Mouse (Mus musculus): ENCODE measurements around the gene Chit1. TPM values are rescaled to one million over a fixed set of nuclear protein-coding genes. Genes with fewer than 3 reads are reported as not detected.

Gene Chit1
- polyA plus RNA-seq, 1 experiment from 2014 or later: 0.42 TPM

GRCm38 (mm10) chr1:134079477-134080163 lies 31.4 kb upstream of the Chit1 start:
- Histone ChIP-seq H3K27me3 (no peaks in the 10 kb centered on the region), H3K4me1 (replicated peaks) (peaks cover 66% of the 10 kb centered on the region), H3K36me3 (peaks cover 9% of the 10 kb centered on the region; the same call in 1 of the 2 replicates), H3K4me3 (peak overlapping the region; percentile 83), H3K9me3 (replicated peaks) (no peaks in the 10 kb centered on the region), H3K4me2 (peak overlapping the region; percentile 81), H3K27ac (peak overlapping the region; percentile 86), H3K9ac (peak overlapping the region; percentile 46)
- 0 out of 2 replicates have a peak, but pooled peaks have one; percentile 5 for ATAC-seq (replicated peaks; ENCODE audit: insufficient number of reproducible peaks, insufficient read depth, low FRiP score, low read depth)
- WGBS: 10% methylated on average over 9 of the region's 9 CpGs

GRCm38 (mm10) chr1:134080406-134080805 lies 30.6 kb upstream of the Chit1 start:
- Histone ChIP-seq H3K27me3 (no peaks in the 10 kb centered on the region), H3K4me1 (replicated peaks) (peaks cover 62% of the 10 kb centered on the region), H3K36me3 (peaks cover 7% of the 10 kb centered on the region; the same call in 1 of the 2 replicates), H3K4me3 (no peak overlapping the region), H3K27ac (peak overlapping the region; percentile 86), H3K9me3 (replicated peaks) (no peaks in the 10 kb centered on the region), H3K4me2 (no peak overlapping the region), H3K9ac (no peak overlapping the region)
- WGBS: 77% methylated on average over 4 of the region's 4 CpGs
- no peak for ATAC-seq (replicated peaks; ENCODE audit: insufficient number of reproducible peaks, insufficient read depth, low FRiP score, low read depth)

- peaks cover 3% of the 10 kb centered on the region; the same call in 1 of the 2 replicates for H3K36me3 ChIP-seq
- H3K4me2 ChIP-seq: no peak overlapping the region
- H3K27ac ChIP-seq: peak overlapping the region; percentile 86; the same call in 1 of the 2 replicates
- no peaks in the 10 kb centered on the region for H3K9me3 ChIP-seq (replicated peaks)
- ATAC-seq (replicated peaks; ENCODE audit: insufficient number of reproducible peaks, insufficient read depth, low FRiP score, low read depth): no peak
- H3K27me3 ChIP-seq: no peaks in the 10 kb centered on the region
- peaks cover 59% of the 10 kb centered on the region for H3K4me1 ChIP-seq (replicated peaks)
- WGBS: 86% methylated on average over 5 of the region's 5 CpGs
- H3K4me3 ChIP-seq: no peak overlapping the region
- no peak overlapping the region for H3K9ac ChIP-seq
Measured at GRCm38 (mm10) chr1:134080881-134081450, 30.1 kb upstream of the Chit1 start.

- peak; percentile 54 for ATAC-seq (replicated peaks; ENCODE audit: insufficient number of reproducible peaks, insufficient read depth, low FRiP score, low read depth)
- H3K9ac ChIP-seq: peak overlapping the region; percentile 15; the same call in 1 of the 2 replicates
- H3K4me1 ChIP-seq (replicated peaks): peaks cover 54% of the 10 kb centered on the region
- no peaks in the 10 kb centered on the region for H3K27me3 ChIP-seq
- WGBS: 17% methylated on average over 11 of the region's 11 CpGs
- peak overlapping the region; percentile 91 for H3K27ac ChIP-seq
- no peak overlapping the region for H3K4me3 ChIP-seq
- no peaks in the 10 kb centered on the region for H3K36me3 ChIP-seq
- H3K9me3 ChIP-seq (replicated peaks): no peaks in the 10 kb centered on the region
- no peak overlapping the region for H3K4me2 ChIP-seq
Measured at GRCm38 (mm10) chr1:134082987-134083516, 28.0 kb upstream of the Chit1 start.

GRCm38 (mm10) chr1:134083676-134084075 lies 27.4 kb upstream of the Chit1 start:
- 76% methylated on average over 8 of the region's 8 CpGs for WGBS
- Histone ChIP-seq H3K4me1 (replicated peaks) (peaks cover 52% of the 10 kb centered on the region), H3K27ac (peak overlapping the region; percentile 91), H3K36me3 (no peaks in the 10 kb centered on the region), H3K9me3 (replicated peaks) (no peaks in the 10 kb centered on the region), H3K4me3 (no peak overlapping the region), H3K9ac (no peak overlapping the region; the same call in 1 of the 2 replicates), H3K4me2 (no peak overlapping the region), H3K27me3 (no peaks in the 10 kb centered on the region)
- no peak for ATAC-seq (replicated peaks; ENCODE audit: insufficient number of reproducible peaks, insufficient read depth, low FRiP score, low read depth)

GRCm38 (mm10) chr1:134084128-134084527 lies 26.9 kb upstream of the Chit1 start:
- no peaks in the 10 kb centered on the region for H3K27me3 ChIP-seq
- no peak overlapping the region for H3K9ac ChIP-seq
- peaks cover 52% of the 10 kb centered on the region for H3K4me1 ChIP-seq (replicated peaks)
- H3K4me2 ChIP-seq: no peak overlapping the region
- H3K9me3 ChIP-seq (replicated peaks): no peaks in the 10 kb centered on the region
- WGBS: 71% methylated on average over 3 of the region's 3 CpGs
- no peak overlapping the region for H3K4me3 ChIP-seq
- no peak for ATAC-seq (replicated peaks; ENCODE audit: insufficient number of reproducible peaks, insufficient read depth, low FRiP score, low read depth)
- peak overlapping the region; percentile 91 for H3K27ac ChIP-seq
- H3K36me3 ChIP-seq: no peaks in the 10 kb centered on the region

GRCm38 (mm10) chr1:134086017-134086416 lies 25.0 kb upstream of the Chit1 start:
- Histone ChIP-seq H3K4me2 (no peak overlapping the region), H3K9me3 (replicated peaks) (no peaks in the 10 kb centered on the region), H3K4me3 (no peak overlapping the region), H3K27me3 (no peaks in the 10 kb centered on the region), H3K9ac (no peak overlapping the region), H3K4me1 (replicated peaks) (peaks cover 38% of the 10 kb centered on the region), H3K36me3 (no peaks in the 10 kb centered on the region), H3K27ac (no peak overlapping the region)
- no peak; the same call in 1 of the 2 replicates for ATAC-seq (replicated peaks; ENCODE audit: insufficient number of reproducible peaks, insufficient read depth, low FRiP score, low read depth)
- 54% methylated on average over 3 of the region's 3 CpGs for WGBS

GRCm38 (mm10) chr1:134086811-134087398 lies 24.1 kb upstream of the Chit1 start:
- peak overlapping the region; percentile 70 for H3K27ac ChIP-seq
- H3K4me3 ChIP-seq: peak overlapping the region; percentile 3; the same call in 1 of the 2 replicates
- WGBS: 19% methylated on average over 16 of the region's 16 CpGs
- peak overlapping the region; percentile 51 for H3K4me2 ChIP-seq
- ATAC-seq (replicated peaks; ENCODE audit: insufficient number of reproducible peaks, insufficient read depth, low FRiP score, low read depth): no peak
- no peaks in the 10 kb centered on the region for H3K27me3 ChIP-seq
- no peaks in the 10 kb centered on the region for H3K9me3 ChIP-seq (replicated peaks)
- H3K4me1 ChIP-seq (replicated peaks): peaks cover 40% of the 10 kb centered on the region
- no peak overlapping the region for H3K9ac ChIP-seq
- H3K36me3 ChIP-seq: no peaks in the 10 kb centered on the region

GRCm38 (mm10) chr1:134089074-134089473 lies 22.0 kb upstream of the Chit1 start:
- no peak overlapping the region for H3K4me2 ChIP-seq
- no peak for ATAC-seq (replicated peaks; ENCODE audit: insufficient number of reproducible peaks, insufficient read depth, low FRiP score, low read depth)
- no peak overlapping the region for H3K4me3 ChIP-seq
- no peak overlapping the region for H3K27ac ChIP-seq
- H3K9ac ChIP-seq: no peak overlapping the region
- no peaks in the 10 kb centered on the region for H3K36me3 ChIP-seq
- no peaks in the 10 kb centered on the region for H3K9me3 ChIP-seq (replicated peaks)
- H3K4me1 ChIP-seq (replicated peaks): peaks cover 40% of the 10 kb centered on the region
- no peaks in the 10 kb centered on the region for H3K27me3 ChIP-seq
- WGBS: 87% methylated on average over 7 of the region's 7 CpGs

GRCm38 (mm10) chr1:134091851-134092250 lies 19.2 kb upstream of the Chit1 start:
- Histone ChIP-seq H3K27me3 (no peaks in the 10 kb centered on the region), H3K36me3 (no peaks in the 10 kb centered on the region), H3K4me1 (replicated peaks) (peaks cover 47% of the 10 kb centered on the region)

GRCm38 (mm10) chr1:134092368-134092767 lies 18.7 kb upstream of the Chit1 start:
- 16% methylated on average over 6 of the region's 6 CpGs for WGBS
- peak overlapping the region; percentile 95 for H3K27ac ChIP-seq
- no peaks in the 10 kb centered on the region for H3K9me3 ChIP-seq (replicated peaks)
- peaks cover 47% of the 10 kb centered on the region for H3K4me1 ChIP-seq (replicated peaks)
- H3K36me3 ChIP-seq: no peaks in the 10 kb centered on the region
- H3K4me2 ChIP-seq: peak overlapping the region; percentile 81
- 0 out of 2 replicates have a peak overlapping the region, but pooled peaks have one; percentile 16 for H3K9ac ChIP-seq
- no peak for ATAC-seq (replicated peaks; ENCODE audit: insufficient number of reproducible peaks, insufficient read depth, low FRiP score, low read depth)
- peak overlapping the region; percentile 49 for H3K4me3 ChIP-seq
- no peaks in the 10 kb centered on the region for H3K27me3 ChIP-seq

More at GRCm38 (mm10) chr1:134091851-134092250, 19.2 kb upstream of the Chit1 start:
- no peak overlapping the region for H3K9ac ChIP-seq
- no peaks in the 10 kb centered on the region for H3K9me3 ChIP-seq (replicated peaks)
- no peak overlapping the region for H3K4me3 ChIP-seq
- no peak for ATAC-seq (replicated peaks; ENCODE audit: insufficient number of reproducible peaks, insufficient read depth, low FRiP score, low read depth)
- H3K4me2 ChIP-seq: no peak overlapping the region
- H3K27ac ChIP-seq: peak overlapping the region; percentile 95
- 85% methylated on average over 3 of the region's 3 CpGs for WGBS
